Mouse (Mus musculus) liver, embryonic 15.5 days (tissue): ENCODE results near the gene Stpg1. TPM values are rescaled to one million over a fixed set of nuclear protein-coding genes. Genes with fewer than 3 reads are reported as not detected.

Source experiments
- ATAC-seq: fragments of 200-750 bp; cut with Nextera tagmentation; 2 replicates; pipeline ENCODE4 v1.8.0; 2017; ENCODE audit warnings: moderate number of reproducible peaks, mild to moderate bottlenecking, moderate library complexity; ENCODE audit not compliant: insufficient read depth
- H3K27ac ChIP-seq: fragments of 300-500 bp; sonication (generic); replicated peaks from 2 replicates; pipeline ENCODE4 v1.5.1; 2015; ENCODE audit warnings: mild to moderate bottlenecking, inconsistent platforms
- H3K27me3 ChIP-seq: fragments of 300-500 bp; sonication (generic); 2 replicates; pipeline ENCODE4 v1.6.1; 2015; ENCODE audit warnings: mild to moderate bottlenecking, inconsistent platforms
- H3K36me3 ChIP-seq: fragments of 300-500 bp; sonication (generic); replicated peaks from 2 replicates; pipeline ENCODE4 v1.6.1; 2015; ENCODE audit warnings: moderate library complexity, mild to moderate bottlenecking, inconsistent platforms
- H3K4me1 ChIP-seq: fragments of 300-500 bp; sonication (generic); replicated peaks from 2 replicates; pipeline ENCODE4 v1.6.1; 2015; ENCODE audit warnings: inconsistent platforms
- H3K4me2 ChIP-seq: fragments of 300-500 bp; sonication (generic); 2 replicates; pipeline ENCODE4 v1.6.1; 2015; ENCODE audit warnings: moderate library complexity, mild to moderate bottlenecking, inconsistent platforms
- H3K4me3 ChIP-seq: fragments of 300-500 bp; sonication (generic); replicated peaks from 2 replicates; pipeline ENCODE4 v1.5.1; 2015; ENCODE audit warnings: mild to moderate bottlenecking, inconsistent platforms
- H3K9ac ChIP-seq: fragments of 300-500 bp; sonication (generic); 2 replicates; pipeline ENCODE4 v1.6.1; 2015; ENCODE audit warnings: moderate library complexity, mild to moderate bottlenecking, inconsistent platforms
- H3K9me3 ChIP-seq: fragments of 300-500 bp; sonication (generic); replicated peaks from 2 replicates; pipeline ENCODE4 v1.6.1; 2016; ENCODE audit warnings: inconsistent platforms
- WGBS: fragments of 180-500 bp; shearing (Covaris S2); methylation state at CpG from one replicate; pipeline ENCODE4 v1.1.7; 2015; ENCODE audit warnings: mixed read lengths; ENCODE audit not compliant: insufficient replicate concordance; 5-methylcytosine and 5-hydroxymethylcytosine counted together
- polyA plus RNA-seq: library from polyadenylated mRNA; unstranded; fragments of >200 nt; fragmentation: Nextera tagmentation; extraction: Ambion mirVana; gene quantifications from 2 replicates; pipeline ENCODE4 v1.2.1, GENCODE M21; 2015

The Stpg1 gene
- polyA plus RNA-seq, 1 experiment from 2014 or later = not detected

- 3% methylated on average over 33 of the region's 33 CpGs for WGBS
- Histone ChIP-seq H3K4me1 (peaks cover 32% of the 10 kb centered on the region), H3K9me3 (no peaks in the 10 kb centered on the region), H3K27ac (peak overlapping the region; percentile 69), H3K27me3 (no peaks in the 10 kb centered on the region), H3K4me2 (peak overlapping the region; percentile 91), H3K36me3 (peaks cover 17% of the 10 kb centered on the region), H3K4me3 (peak overlapping the region; percentile 76), H3K9ac (peak overlapping the region; percentile 67)
- ATAC-seq = peak; percentile 33
Observed at GRCm38 (mm10) chr4:135493691-135494520, 684 bp upstream of the Stpg1 start.

- H3K9ac ChIP-seq = peak overlapping the region; percentile 67; the same call in 1 of the 2 replicates
- WGBS = 22% methylated on average over 9 of the region's 9 CpGs
Observed at GRCm38 (mm10) chr4:135495397-135495791, 804 bp downstream of the Stpg1 start.

GRCm38 (mm10) chr4:135495810-135496209 lies 1.2 kb downstream of the Stpg1 start:
- Histone ChIP-seq H3K9me3 (no peaks in the 10 kb centered on the region), H3K4me1 (peaks cover 36% of the 10 kb centered on the region), H3K4me2 (peak overlapping the region; percentile 91), H3K4me3 (peak overlapping the region; percentile 76), H3K27me3 (no peaks in the 10 kb centered on the region), H3K27ac (no peak overlapping the region), H3K9ac (no peak overlapping the region), H3K36me3 (peaks cover 1% of the 10 kb centered on the region; the same call in 1 of the 2 replicates)
- WGBS = 45% methylated on average over 18 of the region's 18 CpGs
- no peak for ATAC-seq

More at GRCm38 (mm10) chr4:135495397-135495791, 804 bp downstream of the Stpg1 start:
- Histone ChIP-seq H3K4me3 (peak overlapping the region; percentile 76), H3K27me3 (no peaks in the 10 kb centered on the region), H3K36me3 (peaks cover 5% of the 10 kb centered on the region), H3K4me1 (peaks cover 36% of the 10 kb centered on the region), H3K27ac (no peak overlapping the region), H3K9me3 (no peaks in the 10 kb centered on the region), H3K4me2 (peak overlapping the region; percentile 91)
- no peak for ATAC-seq

- H3K9ac ChIP-seq = no peak overlapping the region
- H3K9me3 ChIP-seq = no peaks in the 10 kb centered on the region
- no peaks in the 10 kb centered on the region for H3K36me3 ChIP-seq
- ATAC-seq = no peak
- no peak overlapping the region for H3K4me3 ChIP-seq
- H3K4me1 ChIP-seq = peaks cover 30% of the 10 kb centered on the region
- H3K27me3 ChIP-seq = no peaks in the 10 kb centered on the region
- WGBS = 77% methylated on average over 6 of the region's 6 CpGs
- H3K4me2 ChIP-seq = no peak overlapping the region
- no peak overlapping the region for H3K27ac ChIP-seq
Observed at GRCm38 (mm10) chr4:135498136-135498535, 3.5 kb downstream of the Stpg1 start.

- 61% methylated on average over 3 of the region's 3 CpGs for WGBS
- H3K27me3 ChIP-seq = no peaks in the 10 kb centered on the region
- no peak overlapping the region for H3K4me2 ChIP-seq
- H3K9ac ChIP-seq = no peak overlapping the region
- no peaks in the 10 kb centered on the region for H3K9me3 ChIP-seq
- no peaks in the 10 kb centered on the region for H3K36me3 ChIP-seq
- H3K4me1 ChIP-seq = peaks cover 20% of the 10 kb centered on the region
- H3K27ac ChIP-seq = no peak overlapping the region
- no peak overlapping the region for H3K4me3 ChIP-seq
- no peak for ATAC-seq
Observed at GRCm38 (mm10) chr4:135499831-135500230, 5.2 kb downstream of the Stpg1 start.

- no peak for ATAC-seq
- H3K27ac ChIP-seq = no peak overlapping the region
- H3K36me3 ChIP-seq = no peaks in the 10 kb centered on the region
- H3K9me3 ChIP-seq = no peaks in the 10 kb centered on the region
- H3K9ac ChIP-seq = no peak overlapping the region
- H3K4me1 ChIP-seq = 0 out of 2 replicates have a peak, but pooled peaks cover 8% of the 10 kb centered on the region
- 34% methylated on average over 4 of the region's 4 CpGs for WGBS
- no peak overlapping the region for H3K4me3 ChIP-seq
- H3K27me3 ChIP-seq = no peaks in the 10 kb centered on the region
- no peak overlapping the region for H3K4me2 ChIP-seq
Observed at GRCm38 (mm10) chr4:135501587-135501986, 7.0 kb downstream of the Stpg1 start.

- H3K4me3 ChIP-seq = no peak overlapping the region
- H3K4me1 ChIP-seq = peaks cover 16% of the 10 kb centered on the region
- H3K27me3 ChIP-seq = no peaks in the 10 kb centered on the region
- no peaks in the 10 kb centered on the region for H3K9me3 ChIP-seq
- ATAC-seq = no peak
- H3K9ac ChIP-seq = no peak overlapping the region
- no peaks in the 10 kb centered on the region for H3K36me3 ChIP-seq
- WGBS = 48% methylated on average over 11 of the region's 11 CpGs
- no peak overlapping the region for H3K4me2 ChIP-seq
- H3K27ac ChIP-seq = no peak overlapping the region
Observed at GRCm38 (mm10) chr4:135505794-135506193, 11.2 kb downstream of the Stpg1 start.

- ATAC-seq = peak; percentile 62
Observed at GRCm38 (mm10) chr4:135507547-135508350, 13.2 kb downstream of the Stpg1 start.

GRCm38 (mm10) chr4:135508419-135509039 lies 13.9 kb downstream of the Stpg1 start:
- no peaks in the 10 kb centered on the region for H3K9me3 ChIP-seq
- H3K27me3 ChIP-seq = peaks cover 7% of the 10 kb centered on the region; the same call in 1 of the 2 replicates
- 22% methylated on average over 13 of the region's 13 CpGs for WGBS
- no peaks in the 10 kb centered on the region for H3K36me3 ChIP-seq
- H3K4me2 ChIP-seq = no peak overlapping the region
- H3K9ac ChIP-seq = no peak overlapping the region
- H3K4me1 ChIP-seq = peaks cover 16% of the 10 kb centered on the region
- ATAC-seq = no peak
- H3K4me3 ChIP-seq = no peak overlapping the region
- H3K27ac ChIP-seq = no peak overlapping the region

More at GRCm38 (mm10) chr4:135507547-135508350, 13.2 kb downstream of the Stpg1 start:
- H3K9me3 ChIP-seq = no peaks in the 10 kb centered on the region
- WGBS = 8% methylated on average over 22 of the region's 22 CpGs
- H3K4me1 ChIP-seq = peaks cover 16% of the 10 kb centered on the region
- no peak overlapping the region for H3K27ac ChIP-seq
- peaks cover 7% of the 10 kb centered on the region; the same call in 1 of the 2 replicates for H3K27me3 ChIP-seq
- H3K36me3 ChIP-seq = no peaks in the 10 kb centered on the region
- H3K4me2 ChIP-seq = peak overlapping the region; percentile 67
- peak overlapping the region; percentile 42 for H3K4me3 ChIP-seq
- H3K9ac ChIP-seq = peak overlapping the region; percentile 45

GRCm38 (mm10) chr4:135509515-135509914 lies 14.9 kb downstream of the Stpg1 start:
- Histone ChIP-seq H3K4me3 (no peak overlapping the region), H3K27me3 (peaks cover 7% of the 10 kb centered on the region; the same call in 1 of the 2 replicates), H3K4me2 (no peak overlapping the region), H3K9me3 (no peaks in the 10 kb centered on the region), H3K36me3 (no peaks in the 10 kb centered on the region), H3K9ac (no peak overlapping the region), H3K4me1 (peaks cover 16% of the 10 kb centered on the region), H3K27ac (no peak overlapping the region)
- no peak for ATAC-seq
- WGBS = 71% methylated on average over 12 of the region's 12 CpGs
